Mouse (Mus musculus) megakaryocyte progenitor cell, adult 5-6 weeks (primary cell): ENCODE results near the gene Arid4a. TPM values are rescaled to one million over a fixed set of nuclear protein-coding genes. Genes with fewer than 3 reads are reported as not detected.

Source experiments
- ATAC-seq: replicated peaks from 2 replicates; pipeline ENCODE4 v1.8.0; 2016; ENCODE audit warnings: mild to moderate bottlenecking, moderate TSS enrichment, inconsistent platforms; ENCODE audit not compliant: poor library complexity
- total RNA-seq, 2 experiments: library from RNA; stranded (forward) in 1 of 2; stranded (reverse) in 1 of 2; fragments of 157-497, 149-512 nt in 1 of 2; fragments of 200-1000 nt in 1 of 2; gene quantifications; 2 replicates each; pipeline versions ENCODE4 v1.2.3 to v1.2.4; 2015 to 2017

Arid4a gene
- total RNA-seq, 2 experiments from 2014 or later, result 25.8 to 36.6 TPM

GRCm38 (mm10) chr12:71137686-71138085, 121.9 kb downstream of the Arid4a start:
- no peak for ATAC-seq

DNA sequence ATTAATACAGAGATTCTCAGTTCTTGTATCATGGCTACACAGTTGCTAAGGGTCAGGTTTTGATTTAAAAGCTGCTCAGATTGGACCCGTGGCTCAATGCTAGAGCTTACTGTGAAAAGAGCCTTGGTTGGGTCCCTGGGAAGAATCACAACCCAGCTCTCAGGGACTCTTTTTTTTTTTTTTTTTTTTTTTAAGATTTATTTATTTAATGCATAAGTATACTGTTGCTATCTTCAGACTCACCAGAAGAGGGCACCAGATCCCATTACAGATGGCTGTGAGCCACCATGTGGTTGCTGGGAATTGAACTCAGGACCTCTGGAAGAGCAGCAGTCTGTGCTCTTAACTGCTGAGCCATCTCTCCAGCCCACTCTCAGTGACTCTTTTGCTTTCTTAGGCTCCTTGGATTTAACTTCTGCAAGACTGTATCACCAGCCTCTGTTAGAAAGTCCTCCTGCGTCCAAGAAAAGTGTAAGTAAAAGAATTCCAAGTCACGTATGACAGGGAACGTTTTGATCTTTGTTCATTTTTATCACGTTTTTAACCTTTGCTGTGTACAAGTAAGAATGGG, 123.6 kb downstream of the Arid4a start:
- no peak for ATAC-seq

DNA sequence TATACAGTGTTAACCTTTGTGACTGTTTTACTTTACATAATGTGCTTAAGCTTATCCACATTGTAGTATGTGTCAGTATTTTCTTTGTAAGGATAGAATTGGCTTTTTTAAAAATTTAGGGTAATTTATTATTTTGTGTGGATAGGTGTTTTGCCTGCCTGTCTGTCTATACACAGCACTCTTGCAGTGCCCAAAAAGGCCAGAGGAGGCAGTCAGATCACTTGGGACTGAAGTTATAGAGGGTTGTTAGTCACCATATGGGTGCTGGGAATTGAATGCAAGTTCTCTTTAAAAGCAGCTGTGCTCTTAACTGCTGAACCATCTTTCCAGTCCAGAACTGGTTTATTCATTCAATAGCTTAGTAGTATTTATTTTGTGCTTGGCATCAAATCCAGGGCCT, 125.4 kb downstream of the Arid4a start:
- no peak for ATAC-seq

DNA sequence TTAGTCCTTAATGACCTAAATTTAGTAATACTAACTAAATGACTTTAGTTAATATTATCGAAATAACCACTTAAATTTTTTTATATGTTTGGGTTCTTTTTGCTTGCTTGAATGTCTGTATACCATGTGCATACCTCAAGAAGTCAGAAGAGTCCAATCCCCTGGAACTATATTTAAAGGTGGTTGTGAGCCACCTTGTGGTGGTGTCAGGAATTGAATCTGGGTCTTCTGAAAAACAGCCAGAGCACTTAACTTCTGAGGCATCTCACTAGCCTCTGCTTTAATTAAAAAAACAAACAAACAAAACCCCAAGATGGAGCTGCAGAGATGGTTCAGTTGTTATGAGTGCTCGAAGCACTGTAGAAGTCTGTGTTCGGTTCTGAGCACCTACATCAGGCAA, 131.9 kb downstream of the Arid4a start:
- peak; percentile 75 for ATAC-seq

Other genes starting within 250 kb of the Arid4a start
- gene Frmd6, start 190.5 kb upstream of the Arid4a start, total RNA-seq (2015), result 4.8 and 8.8 TPM in 2 replicates
- gene Frmd6, start 190.5 kb upstream of the Arid4a start, total RNA-seq (2017), result 3.9 and 7.4 TPM in 2 replicates
- gene Actr10, start 78.1 kb upstream of the Arid4a start, total RNA-seq (2015), result 92.6 and 131 TPM in 2 replicates
- 47.2 and 60.3 TPM in 2 replicates for gene Actr10, start 78.1 kb upstream of the Arid4a start, total RNA-seq (2017)
- gene Psma3, start 41.4 kb upstream of the Arid4a start, total RNA-seq (2015), result 402 and 411 TPM in 2 replicates
- gene Psma3, start 41.4 kb upstream of the Arid4a start, total RNA-seq (2017), result 408 and 433 TPM in 2 replicates
- gene Tomm20l, start 95.4 kb downstream of the Arid4a start, total RNA-seq (2015), result not detected in 2 replicates
- not detected in 2 replicates for gene Tomm20l, start 95.4 kb downstream of the Arid4a start, total RNA-seq (2017)
- 97.0 and 102 TPM in 2 replicates for gene Timm9, start 120.7 kb downstream of the Arid4a start, total RNA-seq (2015)
- 60.6 and 76.3 TPM in 2 replicates for gene Timm9, start 120.7 kb downstream of the Arid4a start, total RNA-seq (2017)
- 19.4 and 20.3 TPM in 2 replicates for gene 2700049A03Rik, start 120.9 kb downstream of the Arid4a start, total RNA-seq (2015)
- gene 2700049A03Rik, start 120.9 kb downstream of the Arid4a start, total RNA-seq (2017), result 10.9 and 16.3 TPM in 2 replicates